Mouse (Mus musculus) heart, embryonic 14.5 days (tissue): ENCODE measurements around the gene Tshz2. TPM values are rescaled to one million over a fixed set of nuclear protein-coding genes. Genes with fewer than 3 reads are reported as not detected.

Experiments used
- ATAC-seq: fragments of 200-750 bp; cut with Nextera tagmentation; 2 replicates; pipeline ENCODE4 v1.8.0; 2017; ENCODE audit warnings: low read depth, moderate TSS enrichment; ENCODE audit not compliant: insufficient number of reproducible peaks, insufficient read depth, low FRiP score
- H3K27ac ChIP-seq, 2 experiments: fragments of 200-500 bp in 1 of 2; fragments of 300-500 bp in 1 of 2; sonication (generic) in 1 of 2; replicated peaks in 1 of 2; 2 replicates each; pipeline ENCODE4 v1.5.1; 2012 to 2014; ENCODE audit warnings: low read depth in 2 of 2, low read length in 2 of 2, control low read depth in 1 of 2, mild to moderate bottlenecking in 1 of 2, mixed read lengths in 1 of 2; ENCODE audit not compliant: control insufficient read depth in 1 of 2, insufficient read depth in 1 of 2
- H3K27me3 ChIP-seq: fragments of 300-500 bp; sonication (generic); 2 replicates; pipeline ENCODE4 v1.6.1; 2014; ENCODE audit warnings: mild to moderate bottlenecking, low read length, control low read depth; ENCODE audit not compliant: control insufficient read depth, insufficient read depth
- H3K36me3 ChIP-seq: fragments of 300-500 bp; sonication (generic); 2 replicates; pipeline ENCODE4 v1.6.1; 2014; ENCODE audit warnings: mild to moderate bottlenecking, control low read depth, low read length, mixed read lengths; ENCODE audit not compliant: control insufficient read depth, insufficient read depth
- H3K4me1 ChIP-seq, 2 experiments: fragments of 200-500 bp in 1 of 2; fragments of 300-500 bp in 1 of 2; sonication (generic) in 1 of 2; 2 replicates each; pipeline ENCODE4 v1.6.1; 2012 to 2014; ENCODE audit warnings: low read length in 2 of 2, control low read depth in 1 of 2, mixed read lengths in 1 of 2; ENCODE audit not compliant: control insufficient read depth in 2 of 2, insufficient read depth in 2 of 2
- H3K4me2 ChIP-seq: fragments of 300-500 bp; sonication (generic); 2 replicates; pipeline ENCODE4 v1.6.1; 2014; ENCODE audit warnings: mild to moderate bottlenecking, low read length
- H3K4me3 ChIP-seq, 2 experiments: fragments of 200-500 bp in 1 of 2; fragments of 300-500 bp in 1 of 2; sonication (generic) in 1 of 2; 2 replicates each; pipeline ENCODE4 v1.5.1; 2012 to 2014; ENCODE audit warnings: low read length in 2 of 2, mild to moderate bottlenecking in 2 of 2, control low read depth in 1 of 2, low read depth in 1 of 2, moderate library complexity in 1 of 2; ENCODE audit not compliant: control insufficient read depth in 1 of 2, insufficient read depth in 1 of 2
- H3K9ac ChIP-seq: fragments of 300-500 bp; sonication (generic); 2 replicates; pipeline ENCODE4 v1.6.1; 2014; ENCODE audit warnings: mild to moderate bottlenecking, low read length
- H3K9me3 ChIP-seq: fragments of 300-500 bp; sonication (generic); 2 replicates; pipeline ENCODE4 v1.6.1; 2016; ENCODE audit warnings: low read length, control low read depth; ENCODE audit not compliant: control insufficient read depth
- WGBS: fragments of 180-500 bp; shearing (Covaris S2); extraction: QIAGEN DNeasy Blood & Tissue Kit; methylation state at CpG from one replicate; pipeline ENCODE4 v1.1.7; 2014; 5-methylcytosine and 5-hydroxymethylcytosine counted together
- polyA plus RNA-seq: library from polyadenylated mRNA; unstranded; fragments of >200 nt; fragmentation: Nextera tagmentation; extraction: Ambion mirVana; gene quantifications from 2 replicates; pipeline ENCODE4 v1.2.1, GENCODE M21; 2014

The Tshz2 gene
- polyA plus RNA-seq, 1 experiment from 2014 or later: 3.4 TPM

- WGBS: 66% methylated on average over 8 of the region's 8 CpGs
- ATAC-seq: no peak
Observed at GRCm38 (mm10) chr2:169590412-169590811, 42.4 kb upstream of the Tshz2 start.

GRCm38 (mm10) chr2:169593742-169594141, 39.1 kb upstream of the Tshz2 start:
- Histone ChIP-seq H3K27ac (no peak overlapping the region), H3K4me2 (no peak overlapping the region), H3K27me3 (no peaks in the 10 kb centered on the region), H3K9ac (no peak overlapping the region), H3K9me3 (no peaks in the 10 kb centered on the region), H3K4me3 (no peak overlapping the region), H3K4me1 (no peaks in the 10 kb centered on the region), H3K36me3 (no peaks in the 10 kb centered on the region)
- WGBS: 53% methylated on average over 3 of the region's 3 CpGs
- ATAC-seq: no peak

More at GRCm38 (mm10) chr2:169590412-169590811, 42.4 kb upstream of the Tshz2 start:
- Histone ChIP-seq H3K9me3 (no peaks in the 10 kb centered on the region), H3K27me3 (no peaks in the 10 kb centered on the region), H3K4me3 (no peak overlapping the region), H3K27ac (no peak overlapping the region), H3K4me2 (no peak overlapping the region), H3K36me3 (no peaks in the 10 kb centered on the region), H3K4me1 (no peaks in the 10 kb centered on the region), H3K9ac (no peak overlapping the region)

GRCm38 (mm10) chr2:169597357-169597756, 35.5 kb upstream of the Tshz2 start:
- Histone ChIP-seq H3K4me1 (no peaks in the 10 kb centered on the region), H3K4me2 (no peak overlapping the region), H3K27me3 (no peaks in the 10 kb centered on the region), H3K27ac (no peak overlapping the region), H3K4me3 (no peak overlapping the region), H3K9ac (no peak overlapping the region), H3K9me3 (no peaks in the 10 kb centered on the region), H3K36me3 (no peaks in the 10 kb centered on the region)
- WGBS: 84% methylated on average over 6 of the region's 6 CpGs
- no peak for ATAC-seq

GRCm38 (mm10) chr2:169597971-169598370, 34.8 kb upstream of the Tshz2 start:
- H3K27ac ChIP-seq: no peak overlapping the region
- H3K36me3 ChIP-seq: no peaks in the 10 kb centered on the region
- no peak for ATAC-seq
- 80% methylated on average over 8 of the region's 8 CpGs for WGBS
- no peaks in the 10 kb centered on the region for H3K27me3 ChIP-seq
- no peak overlapping the region for H3K9ac ChIP-seq
- H3K4me2 ChIP-seq: no peak overlapping the region
- H3K4me3 ChIP-seq: no peak overlapping the region
- no peaks in the 10 kb centered on the region for H3K4me1 ChIP-seq
- no peaks in the 10 kb centered on the region for H3K9me3 ChIP-seq

GRCm38 (mm10) chr2:169599591-169599990, 33.2 kb upstream of the Tshz2 start:
- no peaks in the 10 kb centered on the region for H3K9me3 ChIP-seq
- 80% methylated on average over 4 of the region's 4 CpGs for WGBS

GRCm38 (mm10) chr2:169600163-169600562, 32.6 kb upstream of the Tshz2 start:
- H3K36me3 ChIP-seq: no peaks in the 10 kb centered on the region
- no peak overlapping the region for H3K4me2 ChIP-seq
- H3K27ac ChIP-seq: no peak overlapping the region
- H3K4me1 ChIP-seq: no peaks in the 10 kb centered on the region
- H3K9me3 ChIP-seq: no peaks in the 10 kb centered on the region
- H3K4me3 ChIP-seq: no peak overlapping the region
- ATAC-seq: no peak
- no peak overlapping the region for H3K9ac ChIP-seq
- H3K27me3 ChIP-seq: no peaks in the 10 kb centered on the region
- WGBS: 76% methylated on average over 6 of the region's 6 CpGs

More at GRCm38 (mm10) chr2:169599591-169599990, 33.2 kb upstream of the Tshz2 start:
- no peak overlapping the region for H3K9ac ChIP-seq
- no peak overlapping the region for H3K4me2 ChIP-seq
- ATAC-seq: no peak
- no peak overlapping the region for H3K4me3 ChIP-seq
- no peaks in the 10 kb centered on the region for H3K27me3 ChIP-seq
- no peak overlapping the region for H3K27ac ChIP-seq
- H3K4me1 ChIP-seq: no peaks in the 10 kb centered on the region
- H3K36me3 ChIP-seq: no peaks in the 10 kb centered on the region

GRCm38 (mm10) chr2:169606901-169607678, 25.7 kb upstream of the Tshz2 start:
- 71% methylated on average over 13 of the region's 13 CpGs for WGBS
- Histone ChIP-seq H3K9ac (no peak overlapping the region), H3K9me3 (no peaks in the 10 kb centered on the region), H3K27me3 (no peaks in the 10 kb centered on the region), H3K36me3 (no peaks in the 10 kb centered on the region), H3K4me1 (peaks cover 2 to 3% of the 10 kb centered on the region in 2 experiments; a peak in 1 of 4 replicates), H3K4me2 (no peak overlapping the region), H3K4me3 (no peak overlapping the region), H3K27ac (no peak overlapping the region)
- ATAC-seq: no peak

GRCm38 (mm10) chr2:169607787-169608186, 25.0 kb upstream of the Tshz2 start:
- ATAC-seq: no peak
- Histone ChIP-seq H3K27me3 (no peaks in the 10 kb centered on the region), H3K36me3 (no peaks in the 10 kb centered on the region), H3K4me1 (peaks cover 2 to 3% of the 10 kb centered on the region in 2 experiments; a peak in 1 of 4 replicates), H3K9me3 (no peaks in the 10 kb centered on the region), H3K9ac (no peak overlapping the region), H3K4me2 (no peak overlapping the region), H3K27ac (no peak overlapping the region), H3K4me3 (no peak overlapping the region)
- WGBS: 19% methylated on average over 2 of the region's 2 CpGs
